Mouse (Mus musculus): ENCODE results near the gene Gm5447.

Gm5447 gene

GRCm38 (mm10) chr13:30985598-30986466 is 11.8 kb downstream of the Gm5447 start:
- in situ Hi-C loops (cut with MboI, MseI), result loop anchor here (10.0 kb wide), 1 partner anchor 831 kb away; no protein-coding TSS in a partner anchor

DNA sequence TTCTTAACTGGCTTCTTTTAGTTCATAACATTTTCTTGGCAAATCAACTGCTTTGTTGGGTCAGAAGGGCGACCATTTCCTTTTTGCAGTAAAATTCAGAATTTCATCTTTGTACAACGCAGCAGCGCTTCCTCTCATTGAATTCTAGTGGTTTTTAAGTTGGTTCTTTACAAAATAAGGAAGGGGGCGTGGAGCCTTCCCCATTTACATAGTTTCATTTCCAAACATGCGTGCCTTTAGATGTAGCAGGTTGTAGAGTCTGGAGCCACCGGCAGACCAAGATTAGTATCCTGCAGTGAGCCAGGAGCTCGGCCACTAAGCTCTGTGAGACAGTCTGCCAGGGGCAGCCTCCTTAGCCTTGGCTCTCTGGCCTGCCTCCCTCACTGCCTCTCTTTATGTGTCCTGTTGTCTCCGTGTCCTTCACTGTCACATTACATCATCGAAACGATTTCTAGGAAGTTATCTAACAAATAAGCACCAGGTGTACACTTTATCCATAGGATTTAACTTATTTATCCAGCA is 13.0 kb downstream of the Gm5447 start:
- in situ Hi-C loops (cut with MboI, MseI), result loop anchor here (10.0 kb wide), 1 partner anchor 832 kb away; no protein-coding TSS in a partner anchor

DNA sequence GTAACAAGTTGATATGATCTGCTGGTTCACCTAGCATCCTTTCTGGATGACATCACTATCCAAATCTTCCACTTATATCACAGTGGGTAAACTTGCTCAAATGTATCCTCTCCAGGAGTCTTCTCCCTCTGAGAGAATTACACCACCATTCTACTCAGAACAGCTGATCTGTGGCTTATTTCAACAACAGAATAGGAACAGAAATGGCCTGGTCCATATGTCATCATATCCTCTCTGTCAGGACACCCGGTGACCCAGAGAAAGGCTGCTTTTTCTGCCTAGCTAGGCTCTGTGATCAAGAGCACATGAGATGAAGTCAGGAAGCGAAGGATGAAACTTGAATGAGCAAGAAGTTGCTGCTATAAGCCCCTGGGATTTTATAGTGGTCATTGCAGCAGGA is 13.7 kb downstream of the Gm5447 start:
- in situ Hi-C loops (cut with MboI, MseI), result loop anchor here (10.0 kb wide), 1 partner anchor 833 kb away; no protein-coding TSS in a partner anchor

- in situ Hi-C loops (cut with MboI, MseI), result loop anchor here (10.0 kb wide), 1 partner anchor 835 kb away; no protein-coding TSS in a partner anchor
Measured at GRCm38 (mm10) chr13:30989710-30990109, 15.7 kb downstream of the Gm5447 start.

- in situ Hi-C loops (cut with MboI, MseI), result no loop called here
Measured at GRCm38 (mm10) chr13:30990233-30990632, 16.2 kb downstream of the Gm5447 start.

- in situ Hi-C loops (cut with MboI, MseI), result no loop called here
Measured at GRCm38 (mm10) chr13:30993819-30994218, 19.8 kb downstream of the Gm5447 start.

- in situ Hi-C loops (cut with MboI, MseI), result no loop called here
Measured at GRCm38 (mm10) chr13:30994249-30994858, 20.4 kb downstream of the Gm5447 start.

GRCm38 (mm10) chr13:30997526-30998253 is 23.7 kb downstream of the Gm5447 start:
- in situ Hi-C loops (cut with MboI, MseI), result no loop called here

DNA sequence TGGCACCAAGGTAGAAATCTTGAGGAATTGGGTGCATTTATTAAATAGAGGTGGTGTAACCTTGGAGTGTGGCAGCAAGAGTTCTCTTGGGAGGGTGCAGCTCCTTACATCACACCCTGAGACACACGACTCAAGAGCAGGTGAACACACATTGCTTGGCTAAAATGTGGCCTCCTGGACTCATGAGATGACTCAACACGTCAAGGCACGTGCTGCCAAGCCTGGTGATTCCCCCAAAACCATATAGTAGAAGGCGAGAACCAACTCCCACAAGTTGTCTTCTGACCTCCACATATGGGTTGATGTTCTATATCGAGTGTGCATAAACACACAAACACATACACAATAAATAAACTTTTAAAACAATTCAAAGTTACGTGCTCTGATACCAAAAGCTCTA is 25.8 kb downstream of the Gm5447 start:
- in situ Hi-C loops (cut with MboI, MseI), result no loop called here

DNA sequence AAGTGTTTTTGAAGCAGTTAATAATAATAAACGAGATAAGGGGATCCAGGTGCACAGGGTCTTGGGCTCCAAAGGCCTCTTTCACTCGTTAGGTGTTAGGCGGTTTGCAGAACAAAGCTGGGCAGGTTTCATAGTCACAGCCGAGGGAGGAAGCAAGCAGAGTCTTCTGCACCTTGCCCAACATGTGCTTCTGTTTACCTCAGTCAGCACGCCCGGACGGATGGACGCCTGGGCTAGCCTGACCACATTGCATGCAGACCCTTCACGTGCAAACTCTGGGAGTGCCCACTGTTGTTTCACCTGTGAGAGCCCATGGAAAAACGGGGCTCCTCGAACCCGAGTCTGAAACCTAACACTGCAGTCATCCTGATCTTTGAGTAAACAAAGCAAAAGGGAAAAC is 30.5 kb downstream of the Gm5447 start:
- in situ Hi-C loops (cut with MboI, MseI), result no loop called here

GRCm38 (mm10) chr13:31004995-31005394 is 31.0 kb downstream of the Gm5447 start:
- in situ Hi-C loops (cut with MboI, MseI), result no loop called here

GRCm38 (mm10) chr13:31017545-31017944 is 43.5 kb downstream of the Gm5447 start:
- in situ Hi-C loops (cut with MboI, MseI), result no loop called here

DNA sequence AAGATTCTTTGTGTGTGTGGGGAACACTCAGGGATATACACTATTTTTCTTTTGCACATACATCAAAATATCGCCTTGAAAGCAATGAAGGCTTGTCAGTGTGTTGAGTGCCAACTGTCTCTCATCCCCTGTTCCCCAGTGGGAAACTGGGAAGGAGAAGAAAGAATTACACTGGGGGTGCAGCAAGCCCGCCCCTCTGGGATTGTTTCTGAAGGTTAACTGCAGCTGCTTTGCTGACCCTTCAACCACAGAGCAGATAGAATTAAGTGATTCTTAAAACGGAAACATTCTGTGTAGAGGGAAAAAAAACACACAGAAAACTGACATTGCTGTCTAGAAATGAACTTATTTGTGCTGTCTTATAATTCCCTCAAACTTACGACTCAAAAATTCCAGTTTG is 47.5 kb downstream of the Gm5447 start:
- in situ Hi-C loops (cut with MboI, MseI), result no loop called here

- in situ Hi-C loops (cut with MboI, MseI), result no loop called here
Measured at GRCm38 (mm10) chr13:31021927-31022326, 47.9 kb downstream of the Gm5447 start.

GRCm38 (mm10) chr13:31023664-31024063 is 49.7 kb downstream of the Gm5447 start:
- in situ Hi-C loops (cut with MboI, MseI), result no loop called here
